Mouse (Mus musculus) monocyte, adult 5-6 weeks (primary cell): ENCODE data around the gene Epn2. TPM values are rescaled to one million over a fixed set of nuclear protein-coding genes. Genes with fewer than 3 reads are reported as not detected.

Experiments
- ATAC-seq: fragments of 153-309, 156-312 bp; replicated peaks from 2 replicates; pipeline ENCODE4 v1.8.0; 2017; ENCODE audit warnings: mild to moderate bottlenecking; ENCODE audit not compliant: low TSS enrichment, insufficient number of reproducible peaks, severe bottlenecking, poor library complexity, low FRiP score
- total RNA-seq: library from RNA; stranded (forward); fragments of 200-1000, 200-491, 200-594 nt; gene quantifications from 3 replicates; pipeline ENCODE4 v1.2.3, GENCODE M21; 2017

Epn2 gene
- total RNA-seq, 1 experiment from 2014 or later = not detected

GRCm38 (mm10) chr11:61483226-61483845 is 96.2 kb downstream of the Epn2 start:
- no peak for ATAC-seq

- no peak for ATAC-seq
These were observed 98.0 kb downstream of the Epn2 start for GRCm38 (mm10) chr11:61481239-61482090.

GRCm38 (mm10) chr11:61478788-61479187 is 100.7 kb downstream of the Epn2 start:
- ATAC-seq = no peak

GRCm38 (mm10) chr11:61477566-61478508 is 101.7 kb downstream of the Epn2 start:
- no peak for ATAC-seq

- ATAC-seq = no peak
These were observed 102.6 kb downstream of the Epn2 start for GRCm38 (mm10) chr11:61476786-61477382.

- ATAC-seq = no peak
These were observed 105.9 kb downstream of the Epn2 start for GRCm38 (mm10) chr11:61473630-61474029.

GRCm38 (mm10) chr11:61470880-61471279 is 108.6 kb downstream of the Epn2 start:
- ATAC-seq = no peak

- peak; percentile 84 for ATAC-seq
These were observed 110.1 kb downstream of the Epn2 start for GRCm38 (mm10) chr11:61469317-61469917.

GRCm38 (mm10) chr11:61468534-61468933 is 111.0 kb downstream of the Epn2 start:
- ATAC-seq = 0 out of 2 replicates have a peak, but pooled peaks have one; percentile 31

Other genes starting within 250 kb of the Epn2 start
- not detected in 3 replicates for gene Slc47a2, start 236.8 kb downstream of the Epn2 start, total RNA-seq
- gene Slc47a1, start 201.3 kb downstream of the Epn2 start, total RNA-seq = not detected in 3 replicates
- gene Rnf112, start 125.6 kb downstream of the Epn2 start, total RNA-seq = not detected in 3 replicates
- not detected in 3 replicates for gene Mfap4, start 94.3 kb downstream of the Epn2 start, total RNA-seq
- 14.7 to 31.5 TPM (median 15.7 TPM) in 3 replicates for gene Mapk7, start 85.3 kb downstream of the Epn2 start, total RNA-seq
- gene B9d1, start 74.5 kb downstream of the Epn2 start, total RNA-seq = not detected in 3 replicates
- 14.6 to 39.1 TPM (median 19.1 TPM) in 3 replicates for gene Grap, start 73.6 kb upstream of the Epn2 start, total RNA-seq
- 0.10 TPM in 1 of 3 replicates, not detected in the others for gene Fam83g, start 104.4 kb upstream of the Epn2 start, total RNA-seq
- gene Slc5a10, start 141.1 kb upstream of the Epn2 start, total RNA-seq = not detected in 3 replicates
- gene Prpsap2, start 182.4 kb upstream of the Epn2 start, total RNA-seq = 40.0 to 51.1 TPM (median 48.5 TPM) in 3 replicates